Mouse (Mus musculus) intestine, embryonic 14.5 days (tissue): ENCODE results near the gene Agt. TPM values are rescaled to one million over a fixed set of nuclear protein-coding genes. Genes with fewer than 3 reads are reported as not detected.

Experiments
- ATAC-seq: fragments of 200-750 bp; cut with Nextera tagmentation; replicated peaks from 2 replicates; pipeline ENCODE4 v1.8.0; 2017; ENCODE audit warnings: low read depth, moderate number of reproducible peaks, moderate TSS enrichment, moderate library complexity; ENCODE audit not compliant: low FRiP score, low TSS enrichment
- DNase-seq: peaks from one replicate; pipeline ENCODE4 v3.0.0-alpha.2; 2018; ENCODE audit warnings: low spot score
- H3K27ac ChIP-seq: fragments of 300-500 bp; sonication (generic); 2 replicates; pipeline ENCODE4 v1.5.1; 2014; ENCODE audit warnings: low read depth, mild to moderate bottlenecking, control low read depth
- H3K27me3 ChIP-seq: fragments of 300-500 bp; sonication (generic); replicated peaks from 2 replicates; pipeline ENCODE4 v1.6.1; 2014; ENCODE audit warnings: low read length, control low read depth; ENCODE audit not compliant: control insufficient read depth, insufficient read depth
- H3K36me3 ChIP-seq: fragments of 300-500 bp; sonication (generic); 2 replicates; pipeline ENCODE4 v1.6.1; 2014; ENCODE audit warnings: low read length, control low read depth; ENCODE audit not compliant: control insufficient read depth, insufficient read depth
- H3K4me1 ChIP-seq: fragments of 300-500 bp; sonication (generic); replicated peaks from 2 replicates; pipeline ENCODE4 v1.6.1; 2014; ENCODE audit warnings: low read length, control low read depth, mixed read lengths; ENCODE audit not compliant: control insufficient read depth, insufficient read depth
- H3K4me2 ChIP-seq: fragments of 300-500 bp; sonication (generic); 2 replicates; pipeline ENCODE4 v1.6.1; 2014; ENCODE audit warnings: low read length
- H3K4me3 ChIP-seq: fragments of 300-500 bp; sonication (generic); 2 replicates; pipeline ENCODE4 v1.5.1; 2014; ENCODE audit warnings: low read depth, low read length, control low read depth, mixed read lengths
- H3K9ac ChIP-seq: fragments of 300-500 bp; sonication (generic); 2 replicates; pipeline ENCODE4 v1.6.1; 2014; ENCODE audit warnings: mild to moderate bottlenecking, low read length
- H3K9me3 ChIP-seq: fragments of 300-500 bp; sonication (generic); 2 replicates; pipeline ENCODE4 v1.6.1; 2016; ENCODE audit warnings: low read length, control low read depth; ENCODE audit not compliant: control insufficient read depth
- WGBS: fragments of 180-500 bp; shearing (Covaris S2); extraction: QIAGEN DNeasy Blood & Tissue Kit; methylation state at CpG from one replicate; pipeline ENCODE4 v1.1.7; 2014; 5-methylcytosine and 5-hydroxymethylcytosine counted together
- polyA plus RNA-seq: library from polyadenylated mRNA; unstranded; fragments of >200 nt; fragmentation: Nextera tagmentation; extraction: Ambion mirVana; gene quantifications from 2 replicates; pipeline ENCODE4 v1.2.1, GENCODE M21; 2014

Gene Agt
- polyA plus RNA-seq, 1 experiment from 2014 or later, result 2.7 TPM

- H3K36me3 ChIP-seq, result no peaks in the 10 kb centered on the region
- DNase-seq (no peak), ATAC-seq (peak; percentile 68)
- H3K4me1 ChIP-seq, result peaks cover 4% of the 10 kb centered on the region; the same call in 1 of the 2 replicates
- H3K9ac ChIP-seq, result no peak overlapping the region
- no peak overlapping the region for H3K4me3 ChIP-seq
- H3K9me3 ChIP-seq, result no peaks in the 10 kb centered on the region
- no peak overlapping the region for H3K27ac ChIP-seq
- WGBS, result 53% methylated on average over 3 of the region's 3 CpGs
- no peaks in the 10 kb centered on the region for H3K27me3 ChIP-seq
- no peak overlapping the region for H3K4me2 ChIP-seq
These were observed 16.4 kb upstream of the Agt start for GRCm38 (mm10) chr8:124585718-124586425.

- no peak overlapping the region for H3K9ac ChIP-seq
- DNase-seq (no peak), ATAC-seq (no peak)
- no peaks in the 10 kb centered on the region for H3K9me3 ChIP-seq
- H3K36me3 ChIP-seq, result no peaks in the 10 kb centered on the region
- no peaks in the 10 kb centered on the region; the same call in 1 of the 2 replicates for H3K4me1 ChIP-seq
- no peak overlapping the region for H3K4me2 ChIP-seq
- WGBS, result 54% methylated on average over 1 of the region's 1 CpGs
- no peak overlapping the region for H3K27ac ChIP-seq
- H3K4me3 ChIP-seq, result no peak overlapping the region
- H3K27me3 ChIP-seq, result no peaks in the 10 kb centered on the region
These were observed 7.2 kb upstream of the Agt start for GRCm38 (mm10) chr8:124576751-124577150.

- H3K36me3 ChIP-seq, result no peaks in the 10 kb centered on the region
- H3K9ac ChIP-seq, result no peak within 1 kb of the TSS
- ATAC-seq (no peak), DNase-seq (no peak)
- no peak within 1 kb of the TSS for H3K4me3 ChIP-seq
- H3K27ac ChIP-seq, result no peak within 1 kb of the TSS
- no peaks in the 10 kb centered on the region for H3K27me3 ChIP-seq
- H3K9me3 ChIP-seq, result no peaks in the 10 kb centered on the region
- WGBS, result 90% methylated on average over 8 of the region's 8 CpGs
- no peak within 1 kb of the TSS for H3K4me2 ChIP-seq
- no peaks in the 10 kb centered on the region; the same call in 1 of the 2 replicates for H3K4me1 ChIP-seq
These were observed 6.3 kb upstream of the Agt start, which contains the start of gene Capn9 for GRCm38 (mm10) chr8:124575811-124576210. TSS of gene Capn9 (plus strand) at chr8:124576111.

- no peaks in the 10 kb centered on the region for H3K36me3 ChIP-seq
- ATAC-seq, result peak; percentile 44
- no peak overlapping the region for H3K4me2 ChIP-seq
- H3K4me3 ChIP-seq, result no peak overlapping the region
- 59% methylated on average over 15 of the region's 15 CpGs for WGBS
- no peaks in the 10 kb centered on the region for H3K9me3 ChIP-seq
- H3K27ac ChIP-seq, result peak overlapping the region; percentile 19
- no peak overlapping the region for H3K9ac ChIP-seq
- H3K4me1 ChIP-seq, result no peaks in the 10 kb centered on the region; the same call in none of the 2 replicates
- no peaks in the 10 kb centered on the region for H3K27me3 ChIP-seq
- DNase-seq, result peak; percentile 96
These were observed 4.2 kb upstream of the Agt start for GRCm38 (mm10) chr8:124573552-124574340.

GRCm38 (mm10) chr8:124572430-124572775 is 2.9 kb upstream of the Agt start:
- Histone ChIP-seq H3K27me3 (no peaks in the 10 kb centered on the region), H3K4me3 (no peak overlapping the region), H3K9ac (no peak overlapping the region), H3K36me3 (no peaks in the 10 kb centered on the region), H3K9me3 (no peaks in the 10 kb centered on the region), H3K4me2 (no peak overlapping the region), H3K4me1 (no peaks in the 10 kb centered on the region; the same call in none of the 2 replicates), H3K27ac (no peak overlapping the region)
- ATAC-seq (no peak), DNase-seq (no peak)

GRCm38 (mm10) chr8:124571732-124572429 is 2.4 kb upstream of the Agt start:
- no peaks in the 10 kb centered on the region for H3K36me3 ChIP-seq
- no peak overlapping the region for H3K9ac ChIP-seq
- ATAC-seq (no peak), DNase-seq (no peak)
- no peaks in the 10 kb centered on the region for H3K9me3 ChIP-seq
- WGBS, result 62% methylated on average over 8 of the region's 8 CpGs
- H3K27ac ChIP-seq, result peak overlapping the region; percentile 69
- H3K27me3 ChIP-seq, result no peaks in the 10 kb centered on the region
- H3K4me1 ChIP-seq, result no peaks in the 10 kb centered on the region; the same call in none of the 2 replicates
- no peak overlapping the region for H3K4me3 ChIP-seq
- no peak overlapping the region for H3K4me2 ChIP-seq

DNA sequence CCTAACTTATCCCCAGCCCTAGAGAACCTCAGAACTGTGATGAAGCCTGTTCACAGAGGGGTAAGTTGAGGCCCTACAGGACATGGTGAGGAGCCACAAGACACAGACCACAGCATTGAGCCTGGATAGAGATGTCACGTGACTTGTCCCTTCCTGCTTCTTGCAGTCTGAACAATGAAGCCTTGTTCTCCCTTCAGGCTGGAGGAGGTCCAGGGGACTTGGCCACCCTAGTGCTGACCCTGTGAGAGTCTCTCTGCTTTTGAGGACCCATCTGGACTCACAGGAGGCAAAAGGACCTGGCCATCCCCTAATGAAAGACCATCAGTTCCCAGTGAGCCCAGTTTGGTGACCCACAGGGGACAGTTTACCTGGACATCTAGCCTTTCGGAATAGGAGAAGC is 406 bp downstream of the Agt start:
- Histone ChIP-seq H3K4me2 (no peak overlapping the region), H3K4me3 (no peak overlapping the region), H3K27me3 (no peaks in the 10 kb centered on the region), H3K27ac (no peak overlapping the region), H3K36me3 (no peaks in the 10 kb centered on the region), H3K4me1 (no peaks in the 10 kb centered on the region; the same call in none of the 2 replicates), H3K9ac (no peak overlapping the region), H3K9me3 (no peaks in the 10 kb centered on the region)
- DNase-seq (no peak), ATAC-seq (0 out of 2 replicates have a peak, but pooled peaks have one; percentile 14)
- WGBS, result 69% methylated on average over 2 of the region's 2 CpGs

DNA sequence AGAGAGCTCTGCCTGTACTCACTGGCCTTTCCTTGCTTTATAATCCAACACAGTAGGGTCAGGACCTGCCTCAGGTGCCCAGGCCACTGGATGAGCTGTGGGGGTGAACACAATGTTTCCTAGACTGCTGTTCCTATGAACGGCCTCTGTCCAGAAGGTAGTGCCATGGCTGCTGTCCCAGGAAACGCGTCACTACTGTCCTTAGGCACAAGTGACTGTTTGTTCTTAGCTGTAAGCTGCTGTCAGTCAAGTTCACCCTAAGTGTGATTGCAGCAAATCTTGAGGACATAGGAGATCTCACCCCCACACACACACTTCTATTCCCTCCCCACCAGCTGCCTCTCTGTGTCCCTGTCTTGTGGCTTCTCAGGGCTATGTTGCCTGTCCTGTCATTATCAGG is 1.9 kb downstream of the Agt start:
- H3K4me1 ChIP-seq, result no peaks in the 10 kb centered on the region; the same call in 1 of the 2 replicates
- 80% methylated on average over 3 of the region's 3 CpGs for WGBS
- no peak for ATAC-seq

More for the DNA sequence above, 1.9 kb downstream of the Agt start:
- Histone ChIP-seq H3K4me2 (no peak overlapping the region), H3K36me3 (no peaks in the 10 kb centered on the region), H3K9me3 (no peaks in the 10 kb centered on the region), H3K9ac (no peak overlapping the region), H3K4me3 (no peak overlapping the region), H3K27ac (no peak overlapping the region), H3K27me3 (no peaks in the 10 kb centered on the region)
- DNase-seq, result no peak
